22 mouse cellular contexts compared by ENCODE assay signal in genomic region chr5:88768201-88768600, GRCm38 (mm10). TPM values are rescaled to one million over a fixed set of nuclear protein-coding genes. Genes with fewer than 3 reads are reported as not detected.
DNase-seq lines count a peak whose midpoint lies in the region; ATAC-seq and TF ChIP-seq lines count a peak whose summit lies in the region.
"Had no signal": no experiment of that assay in that cellular context is flagged by ENCODE, and none has a peak within 500 bp of the region (broad histone marks: within the 10 kb centered on the region; RNA-seq: fewer than 3 reads in every experiment).

No protein-coding gene starts in this region.

- TF ChIP-seq EP300 in liver, postnatal 0 days (IDR thresholded peaks at IDR 0.05; ENCODE audit: low read depth) = no peak

- WGBS in liver, postnatal 0 days (ENCODE audit: insufficient replicate concordance) = 59% methylated on average over 6 of the region's 6 CpGs
- WGBS in midbrain, postnatal 0 days = 93% methylated on average over 6 of the region's 6 CpGs
- WGBS in embryonic facial prominence, embryonic 10.5 days = 88% methylated on average over 6 of the region's 6 CpGs

- peak overlapping the region; percentile 91 for H3K27ac ChIP-seq in liver, postnatal 0 days (ENCODE audit: low read depth)
- no peak overlapping the region for H3K27ac ChIP-seq in midbrain, postnatal 0 days (ENCODE audit: low read depth, low read length)
- H3K27ac ChIP-seq in embryonic facial prominence, embryonic 10.5 days (replicated peaks) = no peak overlapping the region
- H3K27ac ChIP-seq: embryonic facial prominence, embryonic 13.5 days; forebrain, embryonic 10.5 days; gastrocnemius, adult 2 months; hindbrain, embryonic 10.5 days; hindbrain, postnatal 0 days; left cerebral cortex, adult 2 months had no signal

- H3K27me3 ChIP-seq in liver, postnatal 0 days (ENCODE audit: insufficient read depth, low read length) = no peaks in the 10 kb centered on the region
- H3K27me3 ChIP-seq in midbrain, postnatal 0 days (ENCODE audit: insufficient read depth, low read length) = no peaks in the 10 kb centered on the region
- no peaks in the 10 kb centered on the region for H3K27me3 ChIP-seq in embryonic facial prominence, embryonic 10.5 days (replicated peaks; ENCODE audit: low read depth, poor library complexity, severe bottlenecking)
- H3K27me3 ChIP-seq: embryonic facial prominence, embryonic 13.5 days had no signal

- peak; percentile 32 for TF ChIP-seq CTCF in liver, postnatal 0 days (IDR thresholded peaks at IDR 0.05; ENCODE audit: low read depth)
- no peak for TF ChIP-seq CTCF in midbrain, postnatal 0 days (IDR thresholded peaks at IDR 0.05)

- H3K4me3 ChIP-seq in liver, postnatal 0 days (ENCODE audit: low read depth, low read length) = peak overlapping the region; percentile 89
- no peak overlapping the region for H3K4me3 ChIP-seq in midbrain, postnatal 0 days (ENCODE audit: low read depth, low read length)
- no peak overlapping the region for H3K4me3 ChIP-seq in embryonic facial prominence, embryonic 10.5 days
- H3K4me3 ChIP-seq: embryonic facial prominence, embryonic 13.5 days; forebrain, embryonic 10.5 days; gastrocnemius, adult 2 months; hindbrain, embryonic 10.5 days; left cerebral cortex, adult 2 months had no signal

- H3K9me3 ChIP-seq in liver, postnatal 0 days (ENCODE audit: low read length) = no peaks in the 10 kb centered on the region
- no peaks in the 10 kb centered on the region for H3K9me3 ChIP-seq in midbrain, postnatal 0 days (ENCODE audit: low read length)
- no peaks in the 10 kb centered on the region for H3K9me3 ChIP-seq in embryonic facial prominence, embryonic 10.5 days
- H3K9me3 ChIP-seq: embryonic facial prominence, embryonic 13.5 days; forebrain, embryonic 10.5 days; hindbrain, embryonic 10.5 days had no signal

- H3K4me1 ChIP-seq in liver, postnatal 0 days (ENCODE audit: insufficient read depth) = peaks cover 23% of the 10 kb centered on the region
- no peaks in the 10 kb centered on the region for H3K4me1 ChIP-seq in midbrain, postnatal 0 days (ENCODE audit: insufficient read depth, low read length)
- H3K4me1 ChIP-seq in embryonic facial prominence, embryonic 10.5 days = peaks cover 21% of the 10 kb centered on the region

- H3K9ac ChIP-seq in liver, postnatal 0 days (replicated peaks) = peak overlapping the region; percentile 90; the same call in 1 of the 2 replicates
- H3K9ac ChIP-seq in midbrain, postnatal 0 days (replicated peaks; ENCODE audit: low read length, poor library complexity, severe bottlenecking) = no peak overlapping the region
- H3K9ac ChIP-seq: embryonic facial prominence, embryonic 13.5 days; forebrain, postnatal 0 days had no signal

- ATAC-seq in liver, postnatal 0 days = no peak
- ATAC-seq in midbrain, postnatal 0 days (ENCODE audit: low FRiP score) = no peak
- ATAC-seq: forebrain, postnatal 0 days; hindbrain, postnatal 0 days had no signal

- H3K4me2 ChIP-seq in liver, postnatal 0 days (ENCODE audit: low read depth, low read length) = peak overlapping the region; percentile 79
- no peak overlapping the region for H3K4me2 ChIP-seq in midbrain, postnatal 0 days (ENCODE audit: low read depth, low read length, poor library complexity, severe bottlenecking)
- H3K4me2 ChIP-seq: embryonic facial prominence, embryonic 13.5 days had no signal

- H3K36me3 ChIP-seq in liver, postnatal 0 days (replicated peaks; ENCODE audit: insufficient read depth, low read length) = peaks cover 36% of the 10 kb centered on the region
- peaks cover 6% of the 10 kb centered on the region for H3K36me3 ChIP-seq in midbrain, postnatal 0 days (ENCODE audit: insufficient read depth, low read length)
- H3K36me3 ChIP-seq in embryonic facial prominence, embryonic 10.5 days (replicated peaks) = peaks cover 68% of the 10 kb centered on the region

- DNase-seq in MEL-GATA-1-ER (ENCODE audit: extremely low read depth, low read depth) (peak; percentile 60), liver (peak; percentile 23)
- peak; percentile 58 for DNase-seq in c-Kit-positive CD71-positive TER-119-negative erythroid progenitor cells, embryonic 14.5 days (ENCODE audit: low read depth)
- DNase-seq in liver, postnatal 0 days = no peak
- DNase-seq in cerebellum, postnatal 25 days = no peak
- no peak for DNase-seq in midbrain, postnatal 0 days (ENCODE audit: low spot score)
- no peak for DNase-seq in embryonic facial prominence, embryonic 10.5 days (ENCODE audit: low spot score)
- DNase-seq in thymus, adult 18-20 months = no peak
- DNase-seq: adrenal gland, postnatal 36 days; cerebellum, adult 9-11 months; forebrain, postnatal 0 days; gastrocnemius, adult 2 months; heart, adult 18-20 months; kidney, postnatal 36 days; layer of hippocampus, adult 9-11 months; left cerebral cortex, postnatal 4 days; lung, postnatal 14 days had no signal

RNA-seq across cellular contexts. Expression of gene Dck, which starts 3.4 kb away (rescaled TPM):
- 44.7 and 46.8 TPM in 2 replicates for polyA plus RNA-seq in liver, postnatal 0 days (2015; fragmentation: Nextera tagmentation; extraction: Ambion mirVana)
- total RNA-seq in midbrain, postnatal 0 days (2014; rRNA removed) = 25.6 and 29.9 TPM in 2 replicates
- 24.6 and 26.6 TPM in 2 replicates for polyA plus RNA-seq in midbrain, postnatal 0 days (2015; fragmentation: Nextera tagmentation; extraction: Ambion mirVana)
- 93.2 and 97.1 TPM in 2 replicates for polyA plus RNA-seq in embryonic facial prominence, embryonic 10.5 days (2016; fragmentation: Nextera tagmentation; extraction: Ambion mirVana)

RNA-seq across cellular contexts. Expression of gene Mob1b, which starts 47.5 kb away (rescaled TPM):
- 5.3 and 6.2 TPM in 2 replicates for polyA plus RNA-seq in liver, postnatal 0 days (2015; fragmentation: Nextera tagmentation; extraction: Ambion mirVana)
- 10.9 and 16.3 TPM in 2 replicates for total RNA-seq in midbrain, postnatal 0 days (2014; rRNA removed)
- polyA plus RNA-seq in midbrain, postnatal 0 days (2015; fragmentation: Nextera tagmentation; extraction: Ambion mirVana) = 5.9 and 7.5 TPM in 2 replicates
- 12.5 and 13.2 TPM in 2 replicates for polyA plus RNA-seq in embryonic facial prominence, embryonic 10.5 days (2016; fragmentation: Nextera tagmentation; extraction: Ambion mirVana)

Comparison
In these comparisons a context has a peak if more than half of its experiments do, and no peak if none do; other contexts are left out.
1. DNase-seq: peak in MEL-GATA-1-ER (single experiment), c-Kit-positive CD71-positive TER-119-negative erythroid progenitor cells, embryonic 14.5 days (single experiment) and liver (single experiment); none in liver, postnatal 0 days (single experiment), cerebellum, postnatal 25 days (0 of 2), midbrain, postnatal 0 days (single experiment), embryonic facial prominence, embryonic 10.5 days (single experiment) and thymus, adult 18-20 months (0 of 2).